Mouse (Mus musculus) large intestine, adult 2 months (tissue): ENCODE results near the gene Itga1. TPM values are rescaled to one million over a fixed set of nuclear protein-coding genes. Genes with fewer than 3 reads are reported as not detected.

Source experiments
- DNase-seq: peaks from one replicate; pipeline ENCODE4 v3.0.0-alpha.2; 2012; ENCODE audit warnings: low read depth, low spot score
- WGBS: fragments of 180-500 bp; shearing (Covaris S2); methylation state at CpG from one replicate; pipeline ENCODE4 v1.1.7; 2018; 5-methylcytosine and 5-hydroxymethylcytosine counted together
- polyA plus RNA-seq: library from polyadenylated mRNA; depleted of rRNA; stranded (reverse); fragments of >200 nt; gene quantifications from 2 replicates; pipeline ENCODE4 v1.2.3, GENCODE M21; 2012; rRNA removed

Gene Itga1
- polyA plus RNA-seq, 1 experiment = 3.6 TPM

GRCm38 (mm10) chr13:114914963-114915362 lies 186.8 kb downstream of the Itga1 start:
- no peak for DNase-seq
- 14% methylated on average over 4 of the region's 4 CpGs for WGBS

- no peak for DNase-seq
- 36% methylated on average over 4 of the region's 4 CpGs for WGBS
These were observed 187.2 kb downstream of the Itga1 start for GRCm38 (mm10) chr13:114914559-114914958.

GRCm38 (mm10) chr13:114910629-114911028 lies 191.1 kb downstream of the Itga1 start:
- 81% methylated on average over 9 of the region's 9 CpGs for WGBS
- no peak for DNase-seq

GRCm38 (mm10) chr13:114909514-114909913 lies 192.2 kb downstream of the Itga1 start:
- 84% methylated on average over 5 of the region's 5 CpGs for WGBS
- DNase-seq = no peak

GRCm38 (mm10) chr13:114907876-114908275 lies 193.9 kb downstream of the Itga1 start:
- DNase-seq = no peak
- WGBS = 77% methylated on average over 4 of the region's 4 CpGs

Other genes starting within 250 kb of the Itga1 start
- gene Itga2, start 169.9 kb downstream of the Itga1 start, polyA plus RNA-seq = 3.4 and 4.2 TPM in 2 replicates
- gene Pelo, start 11.8 kb downstream of the Itga1 start, polyA plus RNA-seq = 22.6 and 24.9 TPM in 2 replicates
- 3.3 and 3.6 TPM in 2 replicates for gene Gm49395, start within 50 bp of the Itga1 start, polyA plus RNA-seq